Mouse (Mus musculus) sigmoid colon, adult 10 weeks (tissue): ENCODE data around the gene Mpv17. TPM values are rescaled to one million over a fixed set of nuclear protein-coding genes. Genes with fewer than 3 reads are reported as not detected.

Experiments used
- polyA plus RNA-seq: library from polyadenylated mRNA; stranded (reverse); fragments of 350-450 nt; fragmentation: Illumina TruSeq; extraction: RNeasy Lipid Tissue Mini Kit (QIAGEN cat#74804); gene quantifications from one replicate; pipeline ENCODE4 v1.2.3, GENCODE M21; 2014; ENCODE audit warnings: low read depth, low replicate concordance

Gene Mpv17
- polyA plus RNA-seq: 24.2 TPM

GRCm38 (mm10) chr5:31154152-31154553, at the start of gene Mpv17:
Gene Mpv17 (minus strand): TSS chr5:31154251.

DNA sequence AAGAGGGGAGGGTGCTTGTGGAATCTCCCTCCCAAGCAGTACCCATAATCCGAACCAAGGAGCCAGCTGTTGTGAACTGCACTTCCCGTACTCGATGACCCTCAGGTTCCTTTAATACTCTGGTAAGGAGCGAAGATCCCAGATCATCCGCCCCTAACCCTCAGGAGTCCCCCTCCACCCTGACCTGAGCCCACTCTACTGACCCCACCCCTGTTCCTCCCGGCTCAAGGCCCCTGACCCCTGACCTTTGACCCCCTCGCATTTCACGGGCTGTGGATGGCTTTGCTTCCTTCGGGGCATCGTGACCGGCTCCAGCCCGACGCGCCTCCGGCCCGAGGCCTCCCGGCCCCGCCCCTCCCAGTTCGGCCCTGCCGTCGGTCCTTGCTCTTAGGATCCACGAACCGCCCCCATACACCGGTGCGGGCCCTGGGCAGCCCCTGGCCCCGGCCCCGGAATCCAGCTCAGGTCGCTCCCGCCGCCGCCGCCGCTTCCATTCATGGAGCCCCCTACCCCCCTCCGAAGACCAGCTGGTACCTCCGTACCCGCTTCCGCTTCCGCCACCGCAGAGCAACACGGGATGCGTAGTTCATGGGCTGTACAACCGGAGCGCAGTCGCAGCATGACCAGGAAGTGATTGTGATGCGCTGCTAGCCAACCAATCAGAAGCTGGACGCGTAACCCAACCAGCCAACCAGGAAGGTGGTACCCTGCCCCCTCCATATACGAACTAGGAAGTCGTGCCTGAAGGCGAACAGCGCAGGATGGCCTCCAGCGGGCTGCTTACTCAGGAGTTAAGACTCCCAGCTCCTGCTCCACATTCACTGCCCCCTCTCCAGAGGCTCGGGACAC, 47.9 kb upstream of the Mpv17 start, which contains the start of gene Zfp513:
TSS of gene Zfp513 (minus strand) at position 562 of the 849 bp plus-strand sequence.

GRCm38 (mm10) chr5:31192939-31193630, 39.0 kb upstream of the Mpv17 start, which contains the start of the genes Snx17 and Eif2b4:
Gene Snx17 (plus strand): TSS chr5:31193227.
Gene Eif2b4 (minus strand): TSS chr5:31193430.

DNA sequence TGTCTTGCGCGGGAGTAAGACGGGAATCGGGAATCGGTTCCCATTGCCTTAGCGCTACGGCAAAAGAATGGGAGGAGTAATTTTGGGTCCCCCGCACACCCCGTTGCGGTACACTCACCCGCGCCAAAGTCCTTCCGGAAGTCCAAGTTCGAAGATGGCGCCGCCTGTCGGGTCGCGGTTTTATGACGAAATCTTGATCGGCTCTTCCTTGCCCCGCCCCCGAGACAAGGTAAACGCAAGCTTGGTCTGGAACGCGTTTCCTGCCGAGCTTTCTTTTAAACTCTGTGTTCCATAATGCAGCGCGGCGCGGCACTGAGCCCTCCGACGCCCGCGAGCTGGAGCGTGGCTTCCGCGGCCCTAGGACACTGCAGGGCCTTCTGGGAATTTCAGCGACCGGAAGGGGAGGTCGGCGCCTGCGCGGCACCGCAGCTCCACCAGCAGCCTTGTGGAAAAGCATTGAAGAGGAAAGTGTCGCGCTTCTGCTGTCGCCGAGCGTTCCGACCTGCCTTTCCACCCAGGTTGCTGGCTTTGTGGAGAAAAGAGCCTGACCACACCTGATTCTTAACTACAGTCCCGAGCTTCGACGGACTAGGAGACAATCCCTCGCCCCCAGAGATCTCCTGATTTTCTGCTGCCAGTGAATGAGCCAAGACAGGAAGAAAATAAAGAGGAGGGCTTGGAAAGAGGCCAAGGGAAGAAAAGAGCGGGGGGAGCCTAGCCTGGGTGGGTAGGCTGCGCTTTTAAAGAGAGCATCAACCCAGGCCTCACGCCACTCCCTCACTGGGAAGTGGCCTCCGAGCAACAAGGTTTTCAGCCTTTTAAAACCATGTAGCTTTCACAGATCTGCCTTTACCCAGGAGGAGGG, 25.9 kb upstream of the Mpv17 start, which contains the start of the genes Gm29609 and Gtf3c2:
TSS of gene Gm29609 (minus strand) at position 146 of the 865 bp plus-strand sequence.
TSS of gene Gtf3c2 (minus strand) at position 379 of the 865 bp plus-strand sequence.

DNA sequence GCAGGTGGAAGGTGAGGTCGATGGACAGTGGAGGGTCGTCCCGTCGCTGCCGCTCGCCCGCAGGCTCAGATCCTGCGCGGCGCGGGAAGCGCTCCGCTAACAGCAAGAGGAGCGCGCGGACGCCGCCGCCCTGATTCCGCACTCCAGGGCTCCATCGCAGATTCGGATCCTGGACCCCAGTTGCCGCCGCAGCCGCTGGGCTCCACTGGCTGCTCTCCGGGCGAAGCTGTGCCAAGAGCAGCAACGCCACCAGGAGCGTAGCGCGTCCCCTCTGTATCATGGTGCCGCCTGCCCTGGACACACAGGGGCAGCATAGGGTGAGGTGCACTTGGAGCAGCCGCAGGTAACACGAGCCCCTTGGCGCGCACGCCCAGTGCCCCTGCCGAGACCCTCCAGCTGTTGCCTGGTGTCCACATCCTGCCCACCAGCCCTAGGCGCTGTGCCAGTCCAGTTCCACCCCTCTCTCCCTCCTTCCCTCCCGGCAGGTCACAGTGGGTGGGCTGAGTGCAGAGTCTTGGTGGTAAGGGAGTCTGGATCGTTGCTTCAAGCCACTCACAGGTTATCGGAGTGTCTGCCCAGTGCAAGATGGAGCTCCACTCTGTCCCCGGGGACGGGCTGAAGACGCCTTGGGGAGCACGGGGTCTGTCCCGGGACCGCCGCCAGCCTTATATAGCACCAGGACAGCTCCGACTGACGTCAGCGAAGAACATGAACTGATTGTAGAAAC, 15.6 kb downstream of the Mpv17 start, which contains the start of gene Ucn:
TSS of gene Ucn (minus strand) at position 589 of the 727 bp plus-strand sequence.

GRCm38 (mm10) chr5:31116354-31116753, 37.7 kb downstream of the Mpv17 start, which contains the start of gene Trim54:
Gene Trim54 (plus strand): TSS chr5:31116712.

GRCm38 (mm10) chr5:31108000-31108490, 46.0 kb downstream of the Mpv17 start, which contains the start of gene Slc30a3:
Gene Slc30a3 (minus strand): TSS chr5:31108237.

DNA sequence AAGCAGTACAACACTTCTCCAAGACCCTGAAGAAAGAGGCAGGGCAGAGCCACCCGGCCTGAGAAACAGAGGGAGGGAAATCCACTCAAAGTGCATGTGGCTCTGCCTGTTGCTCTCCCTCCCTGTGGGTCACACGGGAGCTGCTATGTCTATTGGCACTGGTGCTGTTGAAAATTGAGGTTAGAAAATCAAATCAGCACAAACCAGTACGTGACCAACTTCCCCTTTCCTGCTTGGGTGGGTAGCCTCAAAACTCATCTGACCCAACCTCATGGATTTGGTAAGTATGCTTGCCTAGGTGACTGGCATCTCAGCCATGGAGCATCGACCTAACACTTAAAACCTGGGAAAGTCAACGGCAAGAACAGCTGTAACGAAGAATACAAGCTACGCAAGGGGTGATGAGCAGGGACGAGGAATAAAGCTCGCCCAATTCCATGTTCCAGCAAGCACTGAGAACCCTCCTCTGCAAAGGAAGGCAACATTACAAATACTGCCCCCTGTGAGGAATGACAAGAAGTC, 48.2 kb downstream of the Mpv17 start, which contains the start of gene Dnajc5g:
TSS of gene Dnajc5g (plus strand) at position 472 of the 522 bp plus-strand sequence.

Other genes starting within 250 kb of the Mpv17 start
- gene Ost4, start 246.5 kb downstream of the Mpv17 start, polyA plus RNA-seq: 244 TPM
- gene Emilin1, start 240.8 kb downstream of the Mpv17 start, polyA plus RNA-seq: 0.22 TPM
- gene Khk, start 232.8 kb downstream of the Mpv17 start, polyA plus RNA-seq: not detected
- gene Cgref1, start 208.7 kb downstream of the Mpv17 start, polyA plus RNA-seq: 7.3 TPM
- 28.8 TPM for gene Preb, start 193.9 kb downstream of the Mpv17 start, polyA plus RNA-seq
- gene Tcf23, start 185.6 kb downstream of the Mpv17 start, polyA plus RNA-seq: 1.1 TPM
- gene Atraid, start 105.9 kb downstream of the Mpv17 start, polyA plus RNA-seq: 79.4 TPM
- 6.1 TPM for gene Slc5a6, start 105.3 kb downstream of the Mpv17 start, polyA plus RNA-seq
- gene Cad, start 99.5 kb downstream of the Mpv17 start, polyA plus RNA-seq: 0.85 TPM
- not detected for gene Dnajc5g, start 48.0 kb downstream of the Mpv17 start, polyA plus RNA-seq
- not detected for gene Slc30a3, start 46.0 kb downstream of the Mpv17 start, polyA plus RNA-seq
- not detected for gene Trim54, start 37.5 kb downstream of the Mpv17 start, polyA plus RNA-seq
- gene Ucn, start 15.4 kb downstream of the Mpv17 start, polyA plus RNA-seq: not detected
- 0.66 TPM for gene Gm29609, start 25.7 kb upstream of the Mpv17 start, polyA plus RNA-seq
- gene Gtf3c2, start 25.9 kb upstream of the Mpv17 start, polyA plus RNA-seq: 64.0 TPM
- 38.8 TPM for gene Snx17, start 39.0 kb upstream of the Mpv17 start, polyA plus RNA-seq
- gene Eif2b4, start 39.2 kb upstream of the Mpv17 start, polyA plus RNA-seq: 1.8 TPM
- gene Zfp513, start 48.1 kb upstream of the Mpv17 start, polyA plus RNA-seq: 1.6 TPM
- 19.8 TPM for gene Ppm1g, start 66.4 kb upstream of the Mpv17 start, polyA plus RNA-seq
- 109 TPM for gene Nrbp1, start 86.6 kb upstream of the Mpv17 start, polyA plus RNA-seq
- not detected for gene Gm9970, start 87.0 kb upstream of the Mpv17 start, polyA plus RNA-seq
- 7.3 TPM for gene Krtcap3, start 97.4 kb upstream of the Mpv17 start, polyA plus RNA-seq
- 11.8 TPM for gene Ift172, start 136.9 kb upstream of the Mpv17 start, polyA plus RNA-seq
- 1.7 TPM for gene Fndc4, start 141.8 kb upstream of the Mpv17 start, polyA plus RNA-seq
- not detected for gene Gckr, start 143.2 kb upstream of the Mpv17 start, polyA plus RNA-seq